8 mouse cellular contexts compared by ENCODE assay signal in genomic region chr17:47436156-47436906, GRCm38 (mm10). TPM values are rescaled to one million over a fixed set of nuclear protein-coding genes. Genes with fewer than 3 reads are reported as not detected.
DNase-seq lines count a peak whose midpoint lies in the region; ATAC-seq and TF ChIP-seq lines count a peak whose summit lies in the region.

TSS of gene AI661453 (plus strand) at chr17:47436615.

- peaks cover 10% of the 10 kb centered on the region for H3K4me1 ChIP-seq in ES-Bruce4 (ENCODE audit: control insufficient read depth, insufficient read depth, low read length)
- peaks cover 15% of the 10 kb centered on the region; the same call in 1 of the 2 replicates for H3K4me1 ChIP-seq in heart, postnatal 0 days (ENCODE audit: control insufficient read depth, insufficient read depth)
- peaks cover 39% of the 10 kb centered on the region for H3K4me1 ChIP-seq in midbrain, embryonic 10.5 days

- peak within 1 kb of the TSS; percentile 2 for H3ac ChIP-seq in C2C12 (ENCODE audit: control insufficient read depth, insufficient read length, low read depth)

- no peaks in the 10 kb centered on the region for H3K9me3 ChIP-seq in ES-Bruce4 (replicated peaks; ENCODE audit: control insufficient read depth, insufficient read depth, low read length, poor library complexity, severe bottlenecking)
- no peaks in the 10 kb centered on the region for H3K9me3 ChIP-seq in heart, postnatal 0 days (replicated peaks; ENCODE audit: control insufficient read depth, low read length)
- H3K9me3 ChIP-seq in midbrain, embryonic 10.5 days (replicated peaks) = no peaks in the 10 kb centered on the region

- H3K27me3 ChIP-seq in C2C12 (ENCODE audit: control insufficient read depth, insufficient read depth, insufficient read length) = peaks cover 25% of the 10 kb centered on the region
- no peaks in the 10 kb centered on the region for H3K27me3 ChIP-seq in ES-Bruce4 (ENCODE audit: control insufficient read depth, insufficient read depth, low read length, poor library complexity, severe bottlenecking)
- no peaks in the 10 kb centered on the region for H3K27me3 ChIP-seq in heart, postnatal 0 days (ENCODE audit: control insufficient read depth, insufficient read depth, low read length)
- H3K27me3 ChIP-seq in midbrain, embryonic 10.5 days (ENCODE audit: low read depth, poor library complexity, severe bottlenecking) = peaks cover 59% of the 10 kb centered on the region

- H3K36me3 ChIP-seq in C2C12 (ENCODE audit: control insufficient read depth, insufficient read depth) (no peaks in the 10 kb centered on the region), ES-Bruce4 (ENCODE audit: control insufficient read depth, insufficient read depth, low read length, poor library complexity, severe bottlenecking) (no peaks in the 10 kb centered on the region)
- H3K36me3 ChIP-seq in heart, postnatal 0 days (replicated peaks; ENCODE audit: control insufficient read depth, insufficient read depth, low read length) = no peaks in the 10 kb centered on the region
- H3K36me3 ChIP-seq in midbrain, embryonic 10.5 days = no peaks in the 10 kb centered on the region

- intact Hi-C loops in left cerebral cortex, postnatal 4 days (cut with DNase I) = no loop called here

- peak within 1 kb of the TSS; percentile 11 for H3K4me3 ChIP-seq in C2C12 (ENCODE audit: insufficient read depth, poor library complexity, severe bottlenecking)
- H3K4me3 ChIP-seq in ES-Bruce4 (ENCODE audit: low read depth, low read length) = peak within 1 kb of the TSS; percentile 75
- H3K4me3 ChIP-seq in heart, postnatal 0 days (ENCODE audit: low read depth, low read length) = peak within 1 kb of the TSS; percentile 60
- H3K4me3 ChIP-seq in midbrain, embryonic 10.5 days = peak within 1 kb of the TSS; percentile 54

- under 1% methylated on average over 42 of the region's 45 CpGs for WGBS in heart, postnatal 0 days
- WGBS in midbrain, embryonic 10.5 days = 2% methylated on average over 45 of the region's 45 CpGs

- no peak for TF ChIP-seq POLR2A in ES-Bruce4 (IDR thresholded peaks at IDR 0.05; ENCODE audit: insufficient read depth, low read length)

- H3K4me2 ChIP-seq in heart, postnatal 0 days (ENCODE audit: low read depth, low read length) = peak within 1 kb of the TSS; percentile 98

- H3K79me3 ChIP-seq in C2C12 (ENCODE audit: low read depth) = no peaks in the 10 kb centered on the region

- peak; percentile 30; the same call in 1 of the 2 replicates for ATAC-seq in heart, postnatal 0 days (ENCODE audit: insufficient read depth, low read depth)

- TF ChIP-seq CTCF in C2C12 (IDR thresholded peaks at IDR 0.05; ENCODE audit: control insufficient read depth, insufficient read depth, insufficient read length) = no peak
- TF ChIP-seq CTCF in ES-Bruce4 (IDR thresholded peaks at IDR 0.05; ENCODE audit: low read depth, low read length) = no peak
- no peak for TF ChIP-seq CTCF in heart, postnatal 0 days (IDR thresholded peaks at IDR 0.05; ENCODE audit: low read depth)

- DNase-seq in heart, postnatal 0 days (ENCODE audit: low spot score) = no peak
- peak; percentile 72 to 84 for DNase-seq in kidney, postnatal 4 days
- no peak for DNase-seq in midbrain, embryonic 10.5 days (ENCODE audit: low spot score)
- DNase-seq in yolk sac, embryonic 10.5 days (ENCODE audit: low spot score) = peak; percentile 79
- no peak for DNase-seq in left cerebral cortex, postnatal 4 days
- no peak for DNase-seq in right cerebral cortex, adult 2 months (ENCODE audit: low spot score in 2 of 2)

- no peak within 1 kb of the TSS for H3K27ac ChIP-seq in ES-Bruce4 (ENCODE audit: insufficient read depth, low read length)
- H3K27ac ChIP-seq in heart, postnatal 0 days (ENCODE audit: low read depth) = peak within 1 kb of the TSS; percentile 21; the same call in 1 of the 2 replicates
- no peak within 1 kb of the TSS for H3K27ac ChIP-seq in midbrain, embryonic 10.5 days (replicated peaks)

- H3K79me2 ChIP-seq in C2C12 (ENCODE audit: control insufficient read depth, insufficient read depth) = no peaks in the 10 kb centered on the region

- TF ChIP-seq EP300 in ES-Bruce4 (IDR thresholded peaks at IDR 0.05; ENCODE audit: insufficient read depth, low read depth, low read length) = peak; percentile 67
- TF ChIP-seq EP300 in heart, postnatal 0 days (IDR thresholded peaks at IDR 0.05; ENCODE audit: low read depth) = no peak

- peak within 1 kb of the TSS; percentile 55 for H3K9ac ChIP-seq in ES-Bruce4 (ENCODE audit: low read depth, poor library complexity, severe bottlenecking)
- peak within 1 kb of the TSS; percentile 61 for H3K9ac ChIP-seq in heart, postnatal 0 days (replicated peaks; ENCODE audit: low read depth, low read length)

TF ChIP-seq in C2C12, 6 proteins besides CTCF, POLR2A, EP300 and RAD21:
- TF ChIP-seq CEBPB (IDR thresholded peaks at IDR 0.05; ENCODE audit: low read depth) (no peak), MYOG (IDR thresholded peaks at IDR 0.05; ENCODE audit: control insufficient read depth, extremely low read depth, insufficient read length) (no peak), USF1 (IDR thresholded peaks at IDR 0.05; ENCODE audit: low read depth) (no peak), MYOD1 (IDR thresholded peaks at IDR 0.05; ENCODE audit: control insufficient read depth, insufficient read length, low read depth) (no peak), MAX (IDR thresholded peaks at IDR 0.05) (no peak), FOSL1 (IDR thresholded peaks at IDR 0.05; ENCODE audit: insufficient read depth, low read length, poor library complexity, severe bottlenecking) (no peak)

RNA-seq across cellular contexts. Expression of gene AI661453, which starts in this region (rescaled TPM):
- polyA plus RNA-seq in C2C12 (2012; fragmentation: generic; extraction: Trizol) = 0.13 TPM
- 37.6 and 39.2 TPM in 2 replicates for polyA plus RNA-seq in ES-Bruce4 (2011; ENCODE audit: insufficient read depth, insufficient read length, low read depth, missing spikeins)
- 1.3 and 1.8 TPM in 2 replicates for total RNA-seq in heart, postnatal 0 days (2014; rRNA removed; ENCODE audit: low replicate concordance)
- polyA plus RNA-seq in heart, postnatal 0 days (2015; fragmentation: Nextera tagmentation; extraction: Ambion mirVana) = 0.92 and 1.0 TPM in 2 replicates
- 0.15 and 0.20 TPM in 2 replicates for polyA plus RNA-seq in midbrain, embryonic 10.5 days (2016; fragmentation: Nextera tagmentation; extraction: Ambion mirVana)
- under 1 TPM; 0.48 to 0.54 TPM for total RNA-seq in left cerebral cortex, postnatal 4 days (2021)

Comparison
In these comparisons a context has a peak if more than half of its experiments do, and no peak if none do; other contexts are left out.
1. RNA of gene AI661453 (polyA plus RNA-seq): 37.6 to 39.2 TPM in ES-Bruce4; 0.92 to 1.0 TPM in heart, postnatal 0 days, 0.15 to 0.20 TPM in midbrain, embryonic 10.5 days and 0.13 TPM in C2C12 (single experiment); every median in the first group is over 10 times any median in the second.
2. H3K4me3 ChIP-seq: peak in every context shown above with its lines; median percentile 75 in ES-Bruce4; 60 in heart, postnatal 0 days; 54 in midbrain, embryonic 10.5 days; 11 in C2C12.
3. DNase-seq: peak in kidney, postnatal 4 days (2 of 2) and yolk sac, embryonic 10.5 days (single experiment); none in heart, postnatal 0 days (single experiment), midbrain, embryonic 10.5 days (single experiment), left cerebral cortex, postnatal 4 days (single experiment) and right cerebral cortex, adult 2 months (0 of 2).